Mouse (Mus musculus): Measurements from ENCODE around the gene Rad9b.

The Rad9b gene

DNA sequence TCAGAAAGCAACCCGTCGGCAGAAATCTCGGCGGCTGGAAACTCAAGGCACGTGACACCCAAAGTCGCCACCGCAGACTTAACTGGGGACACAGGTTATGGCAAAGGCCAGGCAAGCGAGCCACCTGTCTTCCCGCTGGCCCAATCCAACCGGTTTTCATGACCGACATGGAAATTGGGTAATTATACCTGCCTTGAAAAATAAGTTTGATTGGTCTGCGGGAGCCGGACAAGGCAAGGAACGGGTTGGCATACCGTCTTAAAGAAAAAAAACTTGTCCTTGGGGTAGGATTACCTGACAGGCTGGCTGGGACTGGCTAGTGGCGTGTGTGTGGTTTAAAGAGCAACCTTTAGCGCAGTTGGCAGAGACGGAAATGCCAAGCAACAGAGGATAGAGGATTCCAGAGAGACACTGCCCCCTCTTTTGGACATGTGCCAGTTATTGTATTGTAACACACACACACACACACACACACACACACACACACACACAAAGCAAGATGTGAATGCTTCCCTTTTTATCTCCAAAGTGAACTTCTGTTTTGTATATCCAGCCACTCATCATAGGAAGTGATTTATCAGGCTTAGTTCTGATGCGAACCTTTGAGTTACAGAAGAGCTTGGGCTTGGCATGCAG, 73.1 kb downstream of the Rad9b start:
- DNase-seq = no peak

- DNase-seq = no peak
Measured at GRCm38 (mm10) chr5:122280422-122280826, 73.6 kb downstream of the Rad9b start.

- DNase-seq = no peak
Measured at GRCm38 (mm10) chr5:122279799-122280421, 74.1 kb downstream of the Rad9b start.

DNA sequence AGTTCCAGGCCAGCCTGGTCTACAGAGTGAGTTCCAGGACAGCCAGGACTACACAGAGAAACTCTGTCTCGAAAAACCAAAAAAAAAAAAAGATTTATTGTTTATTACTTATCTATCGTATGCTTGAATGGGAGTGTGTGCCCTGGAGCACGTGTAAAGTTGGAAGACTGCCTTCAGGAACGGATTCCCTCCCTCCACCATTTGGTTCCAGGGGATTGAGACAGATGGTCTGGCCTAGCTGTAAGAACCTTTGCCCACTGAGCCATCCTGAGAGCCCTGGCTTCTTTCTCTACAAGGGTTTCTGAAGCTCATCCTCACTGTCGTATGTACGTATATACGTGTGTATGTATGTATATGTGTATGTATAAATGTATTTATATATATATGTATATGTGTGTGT, 75.1 kb downstream of the Rad9b start:
- no peak for DNase-seq

- peak; percentile 79 to 93 for DNase-seq
Measured at GRCm38 (mm10) chr5:122274785-122275184, 79.2 kb downstream of the Rad9b start.
